Mouse (Mus musculus): ENCODE data around the gene Rnf180.

DNA sequence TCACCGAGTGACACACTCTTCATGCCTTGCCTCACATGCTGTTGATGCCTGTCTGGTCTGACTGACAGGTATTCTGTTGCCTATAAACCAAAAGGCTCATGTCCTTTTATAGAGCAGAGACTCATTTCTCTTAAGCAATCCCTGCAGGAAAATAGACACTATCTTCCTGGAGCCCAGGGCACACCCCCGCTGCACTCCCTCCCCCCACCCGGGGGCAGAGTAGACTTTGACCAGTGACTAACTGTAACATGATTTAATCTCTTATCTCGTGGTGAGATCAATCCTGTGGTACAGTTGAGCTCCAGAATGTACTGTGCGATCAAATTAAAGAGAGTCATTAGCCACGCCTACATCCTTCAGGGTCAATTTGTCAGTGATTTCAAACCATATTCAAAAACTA is 18.1 kb upstream of the Rnf180 start:
- TF ChIP-seq ETS1 (conservative IDR thresholded peaks at IDR 0.05; ENCODE audit: low read depth, low read length) (no peak), BHLHE40 (IDR thresholded peaks at IDR 0.05; ENCODE audit: low read depth, low read length) (no peak), USF2 (conservative IDR thresholded peaks at IDR 0.05; ENCODE audit: low read depth, low read length) (no peak), CTCF (conservative IDR thresholded peaks at IDR 0.05 in 1 of 2, IDR thresholded peaks at IDR 0.05 in 1 of 2; ENCODE audit: low read depth in 2 of 2, low read length in 2 of 2) (no peak), HCFC1 (IDR thresholded peaks at IDR 0.05; ENCODE audit: low read depth, low read length) (no peak)
